ENCODE assay signal across 20 mouse cellular contexts in the genomic region with DNA sequence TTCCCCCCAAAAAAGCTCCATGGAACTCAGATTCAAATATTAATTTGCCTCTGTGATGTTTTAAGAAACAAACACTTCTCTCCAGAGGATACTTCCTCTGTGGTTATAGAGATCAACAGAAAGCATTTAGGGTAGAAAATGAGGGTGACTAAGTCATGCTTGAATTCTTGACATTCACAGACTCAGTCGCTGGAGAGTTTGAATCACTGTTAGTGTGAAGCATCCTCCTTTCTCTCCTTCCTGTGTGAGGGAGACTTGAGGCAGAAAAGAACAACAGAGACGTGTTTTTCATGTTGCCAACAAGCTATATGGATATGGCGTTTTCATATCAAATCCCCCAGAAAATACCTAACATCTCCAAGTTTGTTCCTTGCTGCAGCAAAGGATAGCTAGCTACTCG.
"Had no signal": no experiment of that assay in that cellular context is flagged by ENCODE, and none has a peak within 500 bp of the region (broad histone marks: within the 10 kb centered on the region; RNA-seq: fewer than 3 reads in every experiment).

No protein-coding gene starts in this region.

- ATAC-seq: liver, postnatal 0 days; midbrain, embryonic 13.5 days had no signal

- DNase-seq: kidney, adult 8-10 months; kidney, postnatal 10 days; kidney, postnatal 36 days; layer of hippocampus, postnatal 36 days; liver, postnatal 0 days; lung, postnatal 14 days; lung, postnatal 4 days; right cerebral cortex, adult 18-20 months; right cerebral cortex, postnatal 25 days; thymus, adult 18-20 months had no signal

- H3K4me3 ChIP-seq: kidney, embryonic 15.5 days; left cerebral cortex, adult 2 months; limb, embryonic 12.5 days; limb, embryonic 15.5 days; lung, embryonic 15.5 days; midbrain, embryonic 13.5 days; neural tube, embryonic 12.5 days; neural tube, embryonic 15.5 days had no signal

- H3K4me2 ChIP-seq: kidney, embryonic 15.5 days; limb, embryonic 12.5 days; limb, embryonic 15.5 days; liver, embryonic 11.5 days; lung, embryonic 15.5 days; midbrain, embryonic 13.5 days; neural tube, embryonic 12.5 days; neural tube, embryonic 15.5 days had no signal

- H3K27me3 ChIP-seq: kidney, embryonic 15.5 days; limb, embryonic 12.5 days; limb, embryonic 15.5 days; lung, embryonic 15.5 days; midbrain, embryonic 13.5 days; neural tube, embryonic 12.5 days; neural tube, embryonic 15.5 days had no signal

- H3K4me1 ChIP-seq: kidney, embryonic 15.5 days; limb, embryonic 12.5 days; midbrain, embryonic 13.5 days; neural tube, embryonic 12.5 days; neural tube, embryonic 15.5 days had no signal

- H3K9ac ChIP-seq: kidney, embryonic 15.5 days; limb, embryonic 12.5 days; limb, embryonic 15.5 days; liver, embryonic 14.5 days; liver, postnatal 0 days; lung, embryonic 15.5 days; midbrain, embryonic 13.5 days; neural tube, embryonic 12.5 days; neural tube, embryonic 15.5 days had no signal

- H3K27ac ChIP-seq: kidney, embryonic 15.5 days; left cerebral cortex, adult 2 months; limb, embryonic 12.5 days; limb, embryonic 15.5 days; liver, embryonic 14.5 days; midbrain, embryonic 13.5 days; neural tube, embryonic 12.5 days; neural tube, embryonic 15.5 days had no signal

- H3K9me3 ChIP-seq: kidney, embryonic 15.5 days; limb, embryonic 12.5 days; limb, embryonic 15.5 days; lung, embryonic 15.5 days; midbrain, embryonic 13.5 days; neural tube, embryonic 12.5 days; neural tube, embryonic 15.5 days had no signal

- H3K36me3 ChIP-seq: kidney, embryonic 15.5 days; limb, embryonic 12.5 days; limb, embryonic 15.5 days; lung, embryonic 15.5 days; midbrain, embryonic 13.5 days; neural tube, embryonic 12.5 days; neural tube, embryonic 15.5 days had no signal
